Mouse (Mus musculus) myocyte (in vitro differentiated cells): ENCODE measurements around the gene Rhox3e.
"Not testable (repeated sequence)": the region's sequence is repeated elsewhere in the genome, so short reads cannot be mapped to it uniquely, and the experiment has no call there.

ENCODE experiments used
- CEBPB ChIP-seq: IDR thresholded peaks from 2 replicates; pipeline ENCODE4 v1.6.1; 2011; ENCODE audit warnings: mild to moderate bottlenecking, moderate library complexity; ENCODE audit not compliant: poor library complexity, insufficient read depth, severe bottlenecking
- E2F4 ChIP-seq: IDR thresholded peaks from one replicate; pipeline ENCODE4 v1.6.1; 2011; ENCODE audit warnings: mild to moderate bottlenecking, control low read depth, moderate library complexity; ENCODE audit not compliant: insufficient read depth
- MAX ChIP-seq: IDR thresholded peaks from one replicate; pipeline ENCODE4 v1.6.1; 2011; ENCODE audit warnings: low read depth, mild to moderate bottlenecking, control low read depth
- MYOG ChIP-seq, 3 experiments: IDR thresholded peaks; one replicate each; pipeline ENCODE4 v1.6.1; 2011; ENCODE audit warnings: control low read depth in 2 of 3, low read depth in 2 of 3, mild to moderate bottlenecking in 2 of 3; ENCODE audit not compliant: insufficient read length in 2 of 3, control insufficient read depth in 1 of 3, insufficient read depth in 1 of 3
- POLR2A ChIP-seq: IDR thresholded peaks from one replicate; pipeline ENCODE4 v1.6.1; 2011; ENCODE audit warnings: low read depth, mild to moderate bottlenecking, control low read depth, moderate library complexity; ENCODE audit not compliant: insufficient read length
- POLR2AphosphoS2 ChIP-seq: IDR thresholded peaks from one replicate; pipeline ENCODE4 v1.6.1; 2011; ENCODE audit warnings: low read depth, control low read depth; ENCODE audit not compliant: insufficient read length
- USF1 ChIP-seq: IDR thresholded peaks from one replicate; pipeline ENCODE4 v1.6.1; 2011; ENCODE audit warnings: low read depth, mild to moderate bottlenecking, control low read depth, moderate library complexity

DNA sequence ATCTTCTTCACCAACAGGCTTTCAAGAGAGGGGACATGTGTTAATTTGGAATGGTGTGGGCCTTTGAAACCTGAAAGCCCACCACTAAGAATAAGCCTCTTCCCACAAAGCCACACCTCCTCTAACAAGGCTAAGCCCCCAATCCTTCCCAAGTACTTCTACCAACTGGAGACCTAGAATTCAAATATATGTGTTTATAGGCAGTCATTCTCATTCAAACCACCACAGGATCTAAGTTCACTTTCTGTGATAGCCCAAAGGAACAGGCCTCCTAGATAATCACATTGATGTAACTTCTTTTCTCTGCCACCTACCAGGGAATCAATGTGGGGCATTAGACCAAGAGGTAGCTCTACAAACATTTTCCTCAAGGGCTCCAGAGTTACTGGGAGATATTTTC, 38.9 kb downstream of the Rhox3e start, which contains the start of gene Rhox3f:
- TF ChIP-seq MYOG (IDR thresholded peaks at IDR 0.05; ENCODE audit: control insufficient read depth in 1 of 3, insufficient read depth in 1 of 3, insufficient read length in 2 of 3, low read depth in 2 of 3); POLR2A; MAX; E2F4; CEBPB; USF1; POLR2AphosphoS2: not testable (repeated sequence)
